Mouse (Mus musculus): ENCODE data around the gene Ear1.
"Not testable (repeated sequence)": the region's sequence is repeated elsewhere in the genome, so short reads cannot be mapped to it uniquely, and the experiment has no call there.

The Ear1 gene

DNA sequence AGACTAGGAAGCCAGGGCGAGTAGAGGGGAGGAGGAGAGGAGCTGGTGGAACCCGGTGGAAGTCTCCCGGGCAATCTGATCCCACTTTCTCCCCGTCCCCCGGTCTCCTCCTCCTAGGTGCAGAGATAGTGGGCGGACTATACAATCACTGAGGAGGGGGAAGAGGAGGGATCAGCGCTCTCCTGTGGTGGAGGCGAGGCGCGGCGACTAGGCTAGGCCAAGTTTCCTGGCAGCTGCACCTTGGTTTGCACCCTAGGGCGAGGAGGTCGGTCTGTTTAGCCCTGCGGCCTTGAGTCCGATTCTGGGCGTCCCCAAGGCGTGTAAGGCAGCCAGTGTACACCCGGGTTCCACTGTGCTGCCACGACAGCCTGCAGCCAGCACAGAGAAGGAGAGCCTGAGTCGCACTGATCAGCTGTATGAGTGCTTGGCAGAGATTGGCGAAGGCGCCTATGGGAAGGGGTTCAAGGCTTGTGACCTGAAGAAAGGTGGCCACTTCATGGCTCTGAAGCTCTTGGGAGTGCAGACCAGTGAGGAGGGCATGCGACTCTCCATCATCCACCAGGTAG lies 78.3 kb downstream of the Ear1 start:
- DNase-seq (ENCODE audit: low read depth, low spot score) = not testable (repeated sequence)

GRCm38 (mm10) chr14:43796069-43796904 lies 79.0 kb downstream of the Ear1 start:
- DNase-seq (ENCODE audit: low read depth, low spot score) = no peak

GRCm38 (mm10) chr14:43793811-43794210 lies 81.5 kb downstream of the Ear1 start:
- DNase-seq (ENCODE audit: low read depth, low spot score) = not testable (repeated sequence)

DNA sequence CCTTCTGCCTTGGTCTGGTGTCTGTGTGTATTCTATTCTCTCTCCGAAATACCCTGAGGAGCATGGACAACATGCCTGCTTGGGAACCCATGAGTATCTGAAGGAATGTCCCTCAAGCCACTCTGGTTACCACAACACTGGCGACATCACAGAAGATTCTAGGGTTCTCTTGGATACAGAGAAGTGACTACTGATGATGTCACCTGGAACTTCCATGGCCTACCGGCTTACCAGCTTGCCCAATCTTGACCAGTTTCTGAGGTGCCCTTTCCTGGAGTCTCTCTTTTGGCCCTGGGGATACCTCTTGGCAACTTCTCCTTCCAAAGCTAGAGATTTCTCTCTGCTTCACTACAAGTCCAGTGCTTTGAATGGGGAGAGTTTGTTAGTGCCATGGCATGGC lies 90.7 kb downstream of the Ear1 start, which contains the start of gene Gm8180:
TSS of gene Gm8180 (minus strand) at position 101 of the 400 bp plus-strand sequence.
- not testable (repeated sequence) for DNase-seq (ENCODE audit: low read depth, low spot score)

Data from skeletal muscle tissue, adult 2 months (tissue).